Mouse (Mus musculus): ENCODE measurements around the gene Gpx5. TPM values are rescaled to one million over a fixed set of nuclear protein-coding genes. Genes with fewer than 3 reads are reported as not detected.
A peak's percentile ranks its signal among the peaks of the same experiment; 100 is the strongest.
"Not testable (repeated sequence)": the region's sequence is repeated elsewhere in the genome, so short reads cannot be mapped to it uniquely, and the experiment has no call there.

The Gpx5 gene
- polyA plus RNA-seq, 1 experiment: 0.53 TPM

GRCm38 (mm10) chr13:21268262-21268661 is 24.3 kb downstream of the Gpx5 start:
- 4% methylated on average over 1 of the region's 1 CpGs for WGBS

GRCm38 (mm10) chr13:21267541-21267940 is 25.0 kb downstream of the Gpx5 start:
- no peak for DNase-seq (ENCODE audit: low read depth, low spot score)
- 66% methylated on average over 4 of the region's 4 CpGs for WGBS

More at GRCm38 (mm10) chr13:21268262-21268661, 24.3 kb downstream of the Gpx5 start:
- DNase-seq (ENCODE audit: low read depth, low spot score): no peak

- WGBS: 81% methylated on average over 2 of the region's 2 CpGs
- no peak for DNase-seq (ENCODE audit: low read depth, low spot score)
These were observed 26.8 kb downstream of the Gpx5 start for GRCm38 (mm10) chr13:21265736-21266135.

GRCm38 (mm10) chr13:21264366-21264765 is 28.2 kb downstream of the Gpx5 start:
- DNase-seq (ENCODE audit: low read depth, low spot score): no peak
- WGBS: 27% methylated on average over 11 of the region's 11 CpGs

GRCm38 (mm10) chr13:21263910-21264309 is 28.6 kb downstream of the Gpx5 start:
- DNase-seq (ENCODE audit: low read depth, low spot score): no peak
- WGBS: 25% methylated on average over 11 of the region's 11 CpGs

GRCm38 (mm10) chr13:21262787-21263461 is 29.6 kb downstream of the Gpx5 start:
- DNase-seq (ENCODE audit: low read depth, low spot score): peak; percentile 57
- WGBS: 28% methylated on average over 4 of the region's 4 CpGs

- 64% methylated on average over 5 of the region's 5 CpGs for WGBS
- no peak for DNase-seq (ENCODE audit: low read depth, low spot score)
These were observed 32.2 kb downstream of the Gpx5 start for GRCm38 (mm10) chr13:21260289-21260688.

GRCm38 (mm10) chr13:21259677-21260113 is 32.8 kb downstream of the Gpx5 start:
- no peak for DNase-seq (ENCODE audit: low read depth, low spot score)
- 23% methylated on average over 18 of the region's 18 CpGs for WGBS

GRCm38 (mm10) chr13:21259171-21259631 is 33.3 kb downstream of the Gpx5 start:
- DNase-seq (ENCODE audit: low read depth, low spot score): no peak
- 18% methylated on average over 15 of the region's 15 CpGs for WGBS

- 61% methylated on average over 6 of the region's 6 CpGs for WGBS
- DNase-seq (ENCODE audit: low read depth, low spot score): no peak
These were observed 34.0 kb downstream of the Gpx5 start for GRCm38 (mm10) chr13:21258524-21258923.

- WGBS: 31% methylated on average over 16 of the region's 16 CpGs
- no peak for DNase-seq (ENCODE audit: low read depth, low spot score)
These were observed 38.5 kb downstream of the Gpx5 start for GRCm38 (mm10) chr13:21253986-21254385.

GRCm38 (mm10) chr13:21253569-21253968 is 39.0 kb downstream of the Gpx5 start:
- 42% methylated on average over 12 of the region's 12 CpGs for WGBS
- no peak for DNase-seq (ENCODE audit: low read depth, low spot score)

- 72% methylated on average over 5 of the region's 5 CpGs for WGBS
- no peak for DNase-seq (ENCODE audit: low read depth, low spot score)
These were observed 39.5 kb downstream of the Gpx5 start for GRCm38 (mm10) chr13:21253040-21253439.

GRCm38 (mm10) chr13:21250074-21250681 is 42.4 kb downstream of the Gpx5 start:
- DNase-seq (ENCODE audit: low read depth, low spot score): no peak
- 72% methylated on average over 9 of the region's 9 CpGs for WGBS

- no peak for DNase-seq (ENCODE audit: low read depth, low spot score)
- WGBS: 63% methylated on average over 4 of the region's 4 CpGs
These were observed 43.5 kb downstream of the Gpx5 start for GRCm38 (mm10) chr13:21249022-21249421.

- no peak for DNase-seq (ENCODE audit: low read depth, low spot score)
- WGBS: 14% methylated on average over 2 of the region's 2 CpGs
These were observed 46.3 kb downstream of the Gpx5 start for GRCm38 (mm10) chr13:21246276-21246675.

- not testable (repeated sequence) for DNase-seq (ENCODE audit: low read depth, low spot score)
- WGBS: 36% methylated on average over 1 of the region's 1 CpGs
These were observed 47.6 kb downstream of the Gpx5 start for GRCm38 (mm10) chr13:21244967-21245366.

GRCm38 (mm10) chr13:21244089-21244488 is 48.4 kb downstream of the Gpx5 start:
- DNase-seq (ENCODE audit: low read depth, low spot score): no peak
- 24% methylated on average over 5 of the region's 5 CpGs for WGBS

- 31% methylated on average over 13 of the region's 13 CpGs for WGBS
- DNase-seq (ENCODE audit: low read depth, low spot score): no peak
These were observed 49.3 kb downstream of the Gpx5 start for GRCm38 (mm10) chr13:21243196-21243595.

GRCm38 (mm10) chr13:21242408-21243125 is 50.0 kb downstream of the Gpx5 start:
- WGBS: 33% methylated on average over 16 of the region's 16 CpGs
- DNase-seq (ENCODE audit: low read depth, low spot score): no peak

- no peak for DNase-seq (ENCODE audit: low read depth, low spot score)
These were observed 51.7 kb downstream of the Gpx5 start for GRCm38 (mm10) chr13:21240788-21241187.

More at GRCm38 (mm10) chr13:21240788-21241187, 51.7 kb downstream of the Gpx5 start:
- WGBS: 64% methylated on average over 7 of the region's 7 CpGs
